Mouse (Mus musculus) neural tube, embryonic 10.5 days (tissue): ENCODE measurements around the gene Tnrc6c.

Source experiments
- DNase-seq: peaks from one replicate; pipeline ENCODE4 v3.0.0-alpha.2; 2017; ENCODE audit warnings: low spot score; ENCODE audit errors: extremely low spot score

The Tnrc6c gene

DNA sequence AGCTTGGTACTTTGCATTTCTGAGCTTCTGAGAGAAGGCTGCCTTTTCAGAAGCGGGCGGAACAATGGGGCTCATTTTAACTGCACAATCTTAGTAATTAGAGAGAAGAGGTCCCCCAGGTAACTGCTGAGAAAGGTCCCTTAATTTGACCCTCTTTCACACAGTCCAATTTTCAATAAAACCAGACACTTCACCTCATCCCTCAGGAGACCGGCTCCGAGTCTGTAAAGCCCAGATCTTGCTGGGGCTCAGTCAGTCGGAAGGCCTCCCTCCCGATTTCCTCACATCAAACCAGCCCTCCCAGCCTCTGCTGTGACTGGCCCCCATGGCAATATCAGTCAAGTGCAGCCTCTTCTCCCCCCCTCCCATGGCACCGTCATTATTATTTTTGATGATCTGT, 15.7 kb upstream of the Tnrc6c start:
- DNase-seq = no peak

DNA sequence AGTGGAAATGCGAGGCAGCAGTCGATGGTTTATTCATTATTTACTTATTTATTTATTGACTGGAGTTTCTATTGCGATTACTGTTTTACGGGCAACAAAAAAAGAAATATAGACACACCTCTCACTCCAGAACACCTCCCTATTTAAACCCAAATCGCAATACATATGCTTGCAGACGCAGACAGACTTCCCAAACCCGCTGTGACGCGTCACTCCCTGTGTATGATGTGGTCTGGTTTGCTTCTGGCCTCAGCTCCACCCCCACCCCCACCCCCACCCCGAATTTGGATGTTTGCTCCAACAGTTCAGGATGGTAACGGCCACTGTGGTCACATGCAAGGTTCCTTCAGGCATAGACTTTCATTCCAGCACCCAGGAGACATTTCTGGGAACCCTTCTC, 15.3 kb upstream of the Tnrc6c start:
- DNase-seq = no peak

DNA sequence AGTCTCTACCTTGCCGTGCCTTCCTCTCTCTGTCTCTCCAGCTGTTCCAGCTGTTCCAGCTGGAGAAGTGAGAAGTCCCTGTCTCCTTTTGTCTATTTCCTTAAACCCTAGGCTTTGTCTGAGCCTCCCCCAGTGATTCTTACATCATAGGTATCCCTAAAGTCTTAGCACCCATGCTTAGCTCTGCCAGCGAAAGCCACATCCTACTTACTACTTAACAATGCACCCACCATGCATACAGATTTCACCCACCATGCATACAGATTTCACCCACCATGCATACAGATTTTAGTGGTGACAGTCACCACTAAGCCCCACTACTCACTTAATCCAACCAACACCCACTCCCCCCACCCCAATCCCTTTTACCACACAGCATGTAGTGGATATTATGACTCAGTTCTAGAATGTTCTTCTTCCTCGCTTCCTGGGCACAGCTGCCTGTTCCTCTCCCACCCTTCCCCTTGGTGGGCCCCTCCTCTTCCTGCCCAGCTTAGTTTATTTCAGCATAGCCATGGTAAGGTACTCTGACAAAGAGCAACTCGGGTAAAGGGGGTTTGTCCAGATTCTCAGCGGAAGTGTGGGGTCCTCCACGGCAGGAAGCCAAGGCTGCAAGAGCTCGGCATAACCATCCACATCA, 14.6 kb upstream of the Tnrc6c start:
- no peak for DNase-seq

DNA sequence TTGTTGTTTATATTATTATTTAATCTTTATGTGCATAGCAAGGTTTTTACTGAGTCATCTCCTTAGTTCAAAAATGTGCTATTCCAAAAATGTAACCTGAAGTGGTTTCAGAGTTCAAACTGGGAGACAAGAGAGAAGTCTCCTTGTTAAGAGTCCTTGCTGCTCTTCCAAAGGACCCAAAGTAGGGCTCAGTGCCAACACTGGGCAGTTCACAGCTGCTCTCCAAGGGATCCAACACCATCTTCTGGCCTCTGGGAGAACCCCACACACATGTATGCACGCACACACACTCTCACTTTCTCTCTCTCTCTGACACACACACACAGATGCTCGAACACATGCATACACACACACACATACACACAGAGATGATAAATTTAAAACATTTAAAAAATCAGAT, 11.9 kb upstream of the Tnrc6c start:
- no peak for DNase-seq

DNA sequence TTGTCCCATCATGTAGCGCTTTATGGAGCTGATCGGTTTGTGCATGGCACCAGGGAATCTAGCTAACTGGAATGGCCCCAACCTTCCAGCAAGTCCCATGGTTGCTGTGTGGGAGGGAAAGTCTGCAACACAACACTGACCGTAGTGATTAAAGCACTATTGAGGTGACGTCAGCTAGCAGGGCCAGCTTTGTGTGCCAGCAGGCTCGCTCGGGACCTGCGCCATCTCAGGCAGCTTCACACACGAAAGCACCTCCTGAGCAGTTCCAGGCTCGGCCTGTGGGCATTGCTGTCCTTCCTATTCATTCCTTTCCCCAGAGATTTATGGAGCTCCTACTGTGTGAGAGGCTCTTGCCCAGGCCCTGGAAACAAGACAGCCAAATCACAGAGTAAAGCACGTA, 10.8 kb upstream of the Tnrc6c start:
- no peak for DNase-seq

DNA sequence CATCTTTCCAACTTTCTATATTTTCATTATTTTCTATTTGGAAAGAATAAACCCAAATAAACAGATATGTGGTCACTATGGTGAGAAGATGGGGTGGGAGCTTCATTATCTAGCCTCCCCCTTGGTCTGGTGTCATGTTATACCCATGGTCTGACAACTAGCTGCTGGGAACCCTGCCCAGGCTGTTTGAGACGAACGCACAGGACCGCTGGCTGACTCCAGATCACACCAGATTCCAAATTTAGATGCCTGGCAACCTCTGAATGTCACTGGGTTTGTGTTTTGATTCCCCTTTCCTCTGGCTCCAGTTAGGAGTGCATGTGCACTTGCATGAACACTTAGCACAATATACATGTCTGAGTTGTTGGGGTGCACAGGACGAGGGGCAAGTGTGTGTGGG, 7.3 kb upstream of the Tnrc6c start:
- no peak for DNase-seq

DNA sequence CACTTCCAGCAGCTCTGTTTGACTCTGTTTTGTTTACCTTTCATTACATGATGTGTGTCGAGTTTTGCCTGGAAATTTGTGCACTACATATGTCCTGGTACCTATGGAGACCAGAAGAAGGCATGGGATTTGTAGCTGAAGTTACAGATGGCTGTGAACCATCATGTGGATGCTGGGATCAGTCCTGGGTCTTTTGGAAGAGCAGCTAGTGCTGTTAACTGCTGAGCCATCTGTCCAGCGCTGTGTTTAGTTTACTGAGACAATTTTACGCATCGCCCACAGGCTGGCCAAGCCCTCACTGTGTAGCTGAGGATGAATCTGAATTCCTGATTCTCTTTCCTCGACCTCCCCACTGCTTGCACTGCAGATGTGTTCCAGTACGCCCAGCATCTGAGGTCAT, 6.1 kb upstream of the Tnrc6c start:
- no peak for DNase-seq

DNA sequence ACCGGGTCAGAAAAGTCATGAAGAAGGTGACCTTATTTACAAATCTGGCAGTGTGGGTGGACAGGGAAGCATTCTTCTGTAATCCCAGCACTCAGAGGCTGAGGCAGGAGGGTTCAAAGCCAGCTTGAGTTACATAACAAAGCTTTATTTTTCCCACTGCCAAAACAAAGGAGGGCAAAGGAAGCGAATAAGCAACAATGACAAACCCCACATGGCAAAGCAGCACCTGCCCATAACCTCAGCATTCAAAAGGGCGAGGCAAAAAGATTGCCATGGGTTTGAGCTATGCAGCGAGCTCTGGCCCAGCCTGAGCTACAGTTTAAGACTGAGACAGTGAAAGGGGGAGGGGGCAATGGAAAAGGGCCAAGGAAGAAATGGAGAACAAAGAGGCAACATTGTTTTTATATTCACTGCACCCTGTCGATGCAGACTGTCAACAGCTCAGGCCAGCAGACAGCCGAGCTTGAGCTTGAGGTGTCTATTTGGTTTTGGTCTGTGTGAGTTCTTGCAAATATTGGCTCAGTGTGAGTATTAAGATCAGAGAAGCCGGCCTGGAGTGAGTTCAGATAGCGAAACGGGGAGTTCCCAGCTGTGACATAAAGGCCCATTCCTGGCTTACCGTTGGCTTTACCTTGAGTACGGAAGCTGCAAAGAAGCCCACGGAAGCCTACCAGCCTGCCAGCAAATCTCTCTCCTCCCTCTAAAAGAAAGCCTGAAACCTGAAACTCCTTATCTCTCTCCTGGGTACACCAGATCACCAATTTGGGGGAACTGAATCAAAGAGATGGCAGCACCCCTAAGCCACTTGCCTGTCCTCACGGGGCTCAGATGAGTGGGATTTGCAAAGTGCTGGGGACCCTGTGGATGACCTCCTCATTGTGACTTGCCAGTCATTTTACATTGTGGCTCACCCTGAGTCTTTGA, 3.1 kb upstream of the Tnrc6c start:
- no peak for DNase-seq

DNA sequence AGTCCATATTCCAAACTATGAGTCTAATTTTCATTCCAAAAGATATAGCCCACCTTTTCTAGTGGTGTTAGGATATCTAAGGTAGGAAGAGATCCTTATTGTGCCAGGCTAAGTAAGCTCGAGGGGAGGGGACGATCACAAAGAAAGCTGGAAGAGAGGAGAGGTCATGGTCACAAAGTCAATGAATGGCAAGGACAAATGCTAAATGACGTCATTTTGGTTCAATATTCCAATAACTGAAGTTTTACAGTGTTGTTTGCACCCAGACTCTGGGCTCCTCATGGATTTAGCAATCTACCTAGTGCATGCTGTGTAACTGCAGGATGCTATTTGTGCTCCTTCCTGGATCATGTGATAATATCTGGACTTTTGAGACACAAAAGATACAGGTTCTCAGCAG, 1.2 kb upstream of the Tnrc6c start:
- no peak for DNase-seq

DNA sequence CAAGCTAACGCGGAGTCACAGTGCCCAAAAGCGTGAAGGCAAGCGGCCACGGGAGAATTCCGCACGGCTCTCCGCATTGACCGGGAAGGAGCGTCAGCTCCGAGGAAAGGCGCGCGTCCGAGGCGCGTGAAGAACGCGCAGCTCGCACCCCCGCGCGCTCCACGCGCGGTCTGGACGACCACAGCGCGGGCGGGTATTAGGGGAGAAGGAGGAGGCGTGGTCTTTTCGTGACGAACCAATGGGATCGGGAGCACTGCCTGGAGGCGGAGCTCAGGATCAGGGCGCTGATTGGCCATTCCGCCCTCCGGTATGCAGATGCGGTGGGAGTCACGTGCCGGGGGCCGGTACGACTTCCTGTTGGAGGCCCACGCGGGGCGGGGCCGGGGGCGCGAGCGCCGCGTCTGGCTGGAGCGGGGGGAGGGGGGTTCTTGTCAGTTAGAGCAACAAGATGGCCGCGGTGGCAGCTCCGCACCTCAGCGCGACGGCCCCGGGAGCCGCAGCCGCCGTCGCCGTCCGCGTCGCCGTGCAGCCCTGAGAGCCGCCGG, 363 bp downstream of the Tnrc6c start:
- DNase-seq = peak; percentile 100

DNA sequence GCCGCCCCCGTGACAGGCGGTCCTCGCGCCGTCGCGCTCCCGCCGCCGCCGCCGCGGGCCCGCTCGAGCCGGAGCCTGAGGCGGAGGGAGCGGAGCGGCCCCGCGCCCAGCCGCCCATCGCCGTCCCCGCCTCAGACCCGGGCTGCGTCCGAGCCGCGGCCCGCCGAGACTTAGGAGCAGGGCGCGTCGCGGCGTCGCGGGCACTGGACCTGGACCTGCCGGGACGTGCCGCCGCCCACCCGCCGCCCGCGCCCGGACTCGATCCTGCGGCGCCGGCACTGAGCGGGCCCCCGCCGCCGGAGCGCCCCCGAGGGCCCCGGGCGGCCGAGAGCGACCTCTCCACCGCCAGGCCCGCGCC, 824 bp downstream of the Tnrc6c start:
- no peak for DNase-seq

DNA sequence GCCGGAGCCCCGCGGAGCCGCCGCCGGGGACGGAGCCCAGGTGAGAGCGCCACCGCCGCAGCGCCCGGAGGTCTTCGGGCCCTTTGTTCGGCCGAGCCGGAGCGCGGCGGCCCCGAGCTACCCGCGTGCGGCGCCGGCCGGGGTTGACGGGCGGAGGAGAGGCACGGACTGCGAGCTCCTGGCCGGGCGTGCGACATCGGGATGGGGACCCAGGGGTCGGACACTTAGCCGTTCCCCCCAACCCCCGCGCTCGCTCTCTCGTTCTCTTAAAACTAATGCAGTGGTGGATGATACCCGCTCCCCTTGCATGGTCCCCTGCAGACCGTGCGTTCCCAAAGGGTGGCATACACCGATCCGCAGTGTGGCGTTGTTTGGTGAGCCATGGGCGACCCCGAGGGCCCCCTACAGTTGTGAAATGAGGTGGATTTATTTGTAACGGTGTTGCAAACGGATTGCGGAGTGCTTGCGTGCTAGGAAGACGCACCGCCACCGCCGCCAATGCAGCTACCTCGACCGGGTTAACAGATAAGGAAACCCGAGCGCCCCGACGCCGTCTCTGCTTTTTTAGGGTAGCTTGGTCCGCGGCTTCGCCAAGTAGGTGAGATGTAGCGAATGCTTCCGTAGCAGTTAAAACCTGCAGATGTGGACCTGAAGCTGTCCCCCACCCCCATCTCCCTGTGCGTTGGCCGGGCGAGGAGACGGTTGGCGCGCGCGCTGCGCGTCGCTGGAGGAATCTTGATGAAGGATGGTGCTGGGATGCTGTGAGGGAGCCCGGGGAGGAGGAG, 1.4 kb downstream of the Tnrc6c start:
- peak; percentile 74 for DNase-seq

DNA sequence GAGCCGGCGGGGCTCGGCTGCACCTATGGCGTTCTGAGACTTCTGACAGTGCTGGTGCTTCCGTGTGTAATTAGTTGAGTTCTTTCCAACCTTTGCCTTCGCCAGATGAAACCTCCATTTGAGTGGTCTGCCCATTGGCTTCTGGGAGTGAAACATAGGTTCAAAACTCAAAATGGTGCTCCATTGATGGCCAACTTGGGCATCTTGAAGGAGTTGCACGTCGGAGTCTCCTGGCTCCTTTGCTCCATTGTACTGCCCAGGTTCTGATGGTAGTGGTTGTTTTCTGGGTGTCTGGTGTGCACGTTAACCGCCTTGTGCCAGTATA, 1.9 kb downstream of the Tnrc6c start:
- DNase-seq = no peak

DNA sequence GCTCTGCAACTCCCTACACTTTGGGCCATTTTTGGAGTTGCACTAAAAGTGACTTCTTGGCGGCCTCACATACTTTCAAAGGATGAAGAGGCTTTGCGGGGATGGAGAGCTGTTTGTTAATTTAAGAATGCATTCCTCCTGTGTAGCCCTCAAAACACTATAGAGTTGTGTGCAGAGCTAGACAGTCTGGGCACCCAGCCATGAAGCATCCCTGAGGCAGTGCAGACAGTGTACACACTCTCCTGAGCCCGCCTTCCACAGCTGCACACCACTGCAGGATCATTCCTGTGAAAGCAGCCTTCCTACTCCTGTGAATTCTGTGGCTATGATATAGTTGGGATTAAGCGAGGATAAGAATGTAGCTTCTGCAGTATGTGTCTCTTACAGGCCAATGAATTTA, 4.9 kb downstream of the Tnrc6c start:
- DNase-seq = no peak

DNA sequence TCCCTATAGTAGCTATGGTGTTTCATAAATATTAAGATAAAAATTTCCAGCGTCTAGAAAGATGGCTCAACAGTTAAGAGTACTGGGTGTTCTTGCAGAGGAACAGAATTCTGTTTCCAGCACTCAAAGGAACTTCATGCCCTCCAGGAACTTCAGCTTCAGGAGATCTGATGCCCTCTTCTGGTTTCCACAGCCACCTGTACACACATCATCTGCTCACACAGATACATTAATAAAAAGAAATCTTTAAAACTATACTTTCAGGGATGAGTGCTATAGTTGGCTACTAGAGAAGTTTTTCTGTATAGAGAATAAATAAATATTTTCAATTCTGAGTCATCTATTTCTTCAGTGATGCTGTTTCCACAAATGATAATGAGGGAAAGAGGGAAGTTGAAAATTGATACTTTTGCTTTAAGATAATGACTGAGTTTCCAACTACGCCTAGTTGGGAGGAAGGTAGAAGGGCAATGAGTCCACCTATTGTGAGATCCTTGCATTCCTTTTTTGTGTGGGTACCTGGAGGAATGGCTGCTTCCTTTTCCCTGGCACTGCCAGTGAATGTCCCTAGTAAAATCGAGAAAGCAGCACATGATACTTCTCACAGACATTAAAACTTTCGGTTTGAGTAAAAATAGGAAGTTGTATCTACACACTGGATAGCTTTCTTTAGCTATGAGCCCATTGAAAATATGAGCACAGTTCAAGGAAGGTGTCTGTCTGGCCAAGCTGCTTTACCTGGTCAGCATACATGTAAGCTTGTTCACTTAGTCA, 9.1 kb downstream of the Tnrc6c start:
- DNase-seq = no peak

DNA sequence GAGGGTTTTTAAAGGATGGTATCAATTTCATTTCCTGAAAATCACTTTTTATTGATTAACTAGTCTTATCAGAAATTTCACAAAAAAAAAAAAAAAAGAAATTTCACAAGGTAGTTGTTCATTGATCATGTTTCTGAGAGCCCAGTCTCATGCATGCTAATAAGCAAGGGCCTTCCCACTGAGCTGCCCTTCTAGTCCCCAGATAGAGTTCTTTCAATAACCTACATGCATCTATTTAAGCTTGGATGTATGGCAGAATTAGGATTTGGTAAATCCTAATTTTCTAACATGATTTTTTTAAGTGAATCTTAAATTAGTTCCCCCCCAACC, 9.7 kb downstream of the Tnrc6c start:
- no peak for DNase-seq

DNA sequence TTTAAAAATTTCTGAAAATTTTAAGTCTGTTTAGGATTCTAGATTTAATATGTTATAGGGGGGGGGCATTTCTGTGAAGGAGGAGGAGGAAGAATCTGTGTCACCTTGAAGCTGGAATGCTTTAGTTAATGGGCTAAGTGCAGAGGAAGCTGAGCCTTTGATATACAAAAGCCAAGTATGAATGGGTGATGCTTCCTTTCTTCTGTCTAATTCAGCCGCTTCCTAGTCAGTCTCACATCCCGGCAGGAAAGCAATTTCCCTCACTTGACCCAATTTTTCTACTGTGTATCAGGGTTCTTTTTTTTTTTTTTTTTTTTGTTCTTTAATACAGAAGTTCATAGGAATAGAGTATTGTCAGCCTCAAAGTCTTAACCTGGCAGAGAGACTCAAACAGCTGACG, 11.1 kb downstream of the Tnrc6c start:
- no peak for DNase-seq

DNA sequence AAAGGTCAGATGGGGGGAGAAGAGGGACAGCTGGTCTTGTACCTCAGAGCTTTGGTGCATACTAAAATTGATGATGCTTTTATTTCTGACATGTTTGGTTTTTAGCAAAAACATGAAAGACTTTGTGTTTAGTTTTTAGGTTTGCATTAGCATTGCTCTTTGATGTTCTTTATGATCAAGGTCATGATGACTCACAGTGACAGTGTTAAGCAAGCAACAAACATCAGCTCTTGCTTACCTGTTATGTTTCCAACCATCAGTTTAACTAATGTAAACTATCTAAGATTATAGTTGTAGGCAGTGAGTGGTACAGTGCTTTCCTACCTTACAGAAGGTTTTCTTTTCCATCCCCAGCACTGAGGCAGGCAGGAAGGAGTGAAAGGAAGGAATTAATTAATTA, 12.5 kb downstream of the Tnrc6c start:
- DNase-seq = no peak

DNA sequence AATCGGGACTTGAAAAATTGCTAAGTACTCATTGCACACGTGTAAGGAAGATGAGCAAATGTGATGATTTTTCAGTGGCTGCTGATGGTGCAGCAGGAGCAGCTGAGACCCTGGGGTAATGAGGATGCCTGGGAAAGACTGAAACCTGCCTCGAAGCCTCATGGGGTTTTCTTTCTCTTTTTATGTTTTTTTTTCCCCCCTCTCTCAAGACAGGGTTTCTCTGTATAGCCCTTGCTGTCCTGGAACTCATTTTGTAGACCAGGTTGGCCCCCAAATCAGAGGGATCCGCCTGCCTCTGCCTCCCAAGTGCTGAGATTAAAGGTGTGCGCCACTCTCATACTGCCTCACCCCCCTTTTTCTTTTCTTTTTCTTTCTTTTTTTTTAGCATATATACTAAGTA, 13.1 kb downstream of the Tnrc6c start:
- no peak for DNase-seq

DNA sequence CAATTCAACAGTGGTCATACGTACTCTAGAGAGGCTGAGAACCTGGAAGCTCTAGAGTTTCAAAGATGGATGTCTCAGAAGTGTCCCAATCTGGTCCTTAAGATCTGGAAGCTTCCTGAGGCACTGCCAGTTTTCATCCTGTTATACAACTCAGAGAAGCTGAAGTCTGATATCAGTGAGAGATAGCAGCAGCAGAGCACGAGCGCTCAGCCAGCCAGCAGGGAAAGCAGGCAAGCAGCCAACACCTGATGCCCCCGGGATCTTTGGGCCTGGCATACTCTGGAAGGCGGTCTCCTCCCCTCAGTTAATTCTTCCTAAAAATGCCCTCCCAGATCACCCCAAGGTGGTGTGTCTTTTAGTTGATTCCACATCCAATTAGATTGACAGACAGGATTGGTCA, 13.7 kb downstream of the Tnrc6c start:
- no peak for DNase-seq

DNA sequence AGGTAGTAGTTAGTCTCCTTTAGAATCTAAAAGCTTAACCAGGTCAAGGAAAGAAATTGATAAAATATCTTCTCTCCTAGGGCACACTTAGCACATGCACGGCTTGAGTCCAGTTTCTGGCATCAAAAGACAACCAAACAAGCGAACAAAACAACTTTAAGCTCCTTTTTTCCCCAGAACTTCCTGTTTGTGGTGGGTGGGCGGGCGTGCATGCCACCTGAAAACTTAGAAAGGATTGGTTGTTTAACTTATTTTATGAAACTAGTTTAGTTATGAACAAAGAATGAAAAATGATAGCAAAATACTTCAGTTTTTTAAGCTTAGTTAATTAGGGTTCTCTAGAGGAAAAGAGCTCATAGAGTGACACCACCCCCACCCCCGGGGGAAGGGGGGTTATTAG, 17.5 kb downstream of the Tnrc6c start:
- no peak for DNase-seq

DNA sequence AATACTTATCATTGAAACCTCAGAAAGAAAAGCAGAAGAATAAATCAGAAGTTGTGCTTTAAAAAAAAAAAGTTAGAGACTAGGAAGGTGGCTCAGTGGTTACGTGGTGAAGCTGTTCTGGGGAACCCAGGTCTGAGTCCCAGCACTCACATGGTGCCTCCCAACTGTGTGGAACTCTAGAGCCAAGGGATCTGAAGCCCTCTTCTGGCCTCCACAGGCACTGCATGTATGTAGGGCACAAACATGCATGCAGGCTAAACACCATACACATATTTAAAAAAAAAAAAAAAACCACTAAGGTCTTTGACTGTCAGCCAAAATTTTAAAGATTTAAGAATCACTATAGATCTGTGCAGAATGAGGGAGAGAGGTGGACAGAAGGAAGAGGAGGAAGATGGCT, 20.4 kb downstream of the Tnrc6c start:
- no peak for DNase-seq
